Mouse (Mus musculus): ENCODE results near the gene Ormdl3. TPM values are rescaled to one million over a fixed set of nuclear protein-coding genes. Genes with fewer than 3 reads are reported as not detected.

Gene Ormdl3
- 18.2 and 19.1 TPM in 2 replicates for polyA plus RNA-seq (2021; fragmentation: Nextera tagmentation)
- long read RNA-seq, experiment 1, transcript Ormdl3-201 (4 exons, 2,184 nt): major isoform, 181 of 191 reads
- long read RNA-seq, experiment 1, partial matches to known transcripts: 7 of 191 reads
- long read RNA-seq, experiment 1, other reads (novel, unspliced or antisense): 3 of 191 reads
- long read RNA-seq, experiment 2, transcript Ormdl3-201 (4 exons, 2,184 nt): major isoform, 23 of 30 reads
- long read RNA-seq, experiment 2, partial matches to known transcripts: 2 of 30 reads
- long read RNA-seq, experiment 2, other reads (novel, unspliced or antisense): 5 of 30 reads

GRCm38 (mm10) chr11:98586892-98587563 is at the start of gene Ormdl3:
Gene Ormdl3, minus strand, starts transcription at chr11:98587368.

GRCm38 (mm10) chr11:98625611-98626410 is 38.6 kb upstream of the Ormdl3 start, which contains the start of the genes Gm12355 and Gsdma3:
Gene Gm12355, minus strand, starts transcription at chr11:98625661.
Gene Gsdma3, plus strand, starts transcription at chr11:98626360.

GRCm38 (mm10) chr11:98597991-98598390 is 10.8 kb upstream of the Ormdl3 start, which contains the start of gene Lrrc3c:
Gene Lrrc3c, plus strand, starts transcription at chr11:98598291.

GRCm38 (mm10) chr11:98550975-98551828 is 36.0 kb downstream of the Ormdl3 start, which contains the start of gene Zpbp2:
Gene Zpbp2, plus strand, starts transcription at chr11:98551097.

GRCm38 (mm10) chr11:98545711-98546231 is 41.4 kb downstream of the Ormdl3 start, which contains the start of gene Ikzf3:
Gene Ikzf3, minus strand, starts transcription at chr11:98546031.

Other genes starting within 250 kb of the Ormdl3 start
- 207 and 248 TPM in 2 replicates for gene Ppp1r1b, start 239.0 kb downstream of the Ormdl3 start, polyA plus RNA-seq (2021; fragmentation: Nextera tagmentation)
- gene Stard3, start 229.0 kb downstream of the Ormdl3 start, polyA plus RNA-seq (2021; fragmentation: Nextera tagmentation): 39.7 and 45.4 TPM in 2 replicates
- gene Tcap, start 203.6 kb downstream of the Ormdl3 start, polyA plus RNA-seq (2021; fragmentation: Nextera tagmentation): 10.8 and 18.4 TPM in 2 replicates
- 0.17 and 0.50 TPM in 2 replicates for gene Pnmt, start 200.9 kb downstream of the Ormdl3 start, polyA plus RNA-seq (2021; fragmentation: Nextera tagmentation)
- 0.92 and 4.4 TPM in 2 replicates for gene Pgap3, start 186.9 kb downstream of the Ormdl3 start, polyA plus RNA-seq (2021; fragmentation: Nextera tagmentation)
- 1.1 and 1.3 TPM in 2 replicates for gene Erbb2, start 174.9 kb downstream of the Ormdl3 start, polyA plus RNA-seq (2021; fragmentation: Nextera tagmentation)
- 279 and 288 TPM in 2 replicates for gene Mien1, start 148.4 kb downstream of the Ormdl3 start, polyA plus RNA-seq (2021; fragmentation: Nextera tagmentation)
- 1.4 and 1.7 TPM in 2 replicates for gene Grb7, start 141.0 kb downstream of the Ormdl3 start, polyA plus RNA-seq (2021; fragmentation: Nextera tagmentation)
- 0.73 and 1.6 TPM in 2 replicates for gene Ikzf3, start 41.3 kb downstream of the Ormdl3 start, polyA plus RNA-seq (2021; fragmentation: Nextera tagmentation)
- not detected in 2 replicates for gene Zpbp2, start 36.3 kb downstream of the Ormdl3 start, polyA plus RNA-seq (2021; fragmentation: Nextera tagmentation)
- gene Lrrc3c, start 10.9 kb upstream of the Ormdl3 start, polyA plus RNA-seq (2021; fragmentation: Nextera tagmentation): not detected in 2 replicates
- 0.30 and 1.2 TPM in 2 replicates for gene Gm12355, start 38.3 kb upstream of the Ormdl3 start, polyA plus RNA-seq (2021; fragmentation: Nextera tagmentation)
- not detected in 2 replicates for gene Gsdma3, start 39.0 kb upstream of the Ormdl3 start, polyA plus RNA-seq (2021; fragmentation: Nextera tagmentation)
- gene Gsdma2, start 59.4 kb upstream of the Ormdl3 start, polyA plus RNA-seq (2021; fragmentation: Nextera tagmentation): not detected in 2 replicates
- gene Gsdma, start 77.0 kb upstream of the Ormdl3 start, polyA plus RNA-seq (2021; fragmentation: Nextera tagmentation): not detected in 2 replicates
- gene Psmd3, start 95.2 kb upstream of the Ormdl3 start, polyA plus RNA-seq (2021; fragmentation: Nextera tagmentation): 73.9 and 75.5 TPM in 2 replicates
- not detected in 2 replicates for gene Csf3, start 113.9 kb upstream of the Ormdl3 start, polyA plus RNA-seq (2021; fragmentation: Nextera tagmentation)
- 23.9 and 29.3 TPM in 2 replicates for gene Med24, start 142.1 kb upstream of the Ormdl3 start, polyA plus RNA-seq (2021; fragmentation: Nextera tagmentation)
- gene Thra, start 153.3 kb upstream of the Ormdl3 start, polyA plus RNA-seq (2021; fragmentation: Nextera tagmentation): 112 and 113 TPM in 2 replicates
- 51.2 and 77.4 TPM in 2 replicates for gene Nr1d1, start 188.0 kb upstream of the Ormdl3 start, polyA plus RNA-seq (2021; fragmentation: Nextera tagmentation)
- gene Msl1, start 208.1 kb upstream of the Ormdl3 start, polyA plus RNA-seq (2021; fragmentation: Nextera tagmentation): 14.8 and 16.6 TPM in 2 replicates
- 4.9 and 15.5 TPM in 2 replicates for gene Casc3, start 217.5 kb upstream of the Ormdl3 start, polyA plus RNA-seq (2021; fragmentation: Nextera tagmentation)
- gene Rapgefl1, start 249.4 kb upstream of the Ormdl3 start, polyA plus RNA-seq (2021; fragmentation: Nextera tagmentation): 9.0 and 16.2 TPM in 2 replicates

All from left cerebral cortex, adult 6 months (tissue).